Mouse (Mus musculus) olfactory bulb, adult 2 months (tissue): ENCODE measurements at regions not wholly inside any gene's neighbourhood (a gene's known extent, or its start where the extent isn't known, plus 50 kb on each side); places are given as distances from the start of the nearest gene placed in this dataset.

Experiments
- H3K27ac ChIP-seq: fragments of 200-500 bp; 2 replicates; pipeline ENCODE4 v1.5.1; 2012; ENCODE audit warnings: low read depth, low read length; ENCODE audit not compliant: insufficient read depth
- H3K4me1 ChIP-seq: fragments of 200-500 bp; 2 replicates; pipeline ENCODE4 v1.6.1; 2012; ENCODE audit warnings: low read length; ENCODE audit not compliant: control insufficient read depth, insufficient read depth
- H3K4me3 ChIP-seq: fragments of 200-500 bp; 2 replicates; pipeline ENCODE4 v1.5.1; 2012; ENCODE audit warnings: mild to moderate bottlenecking, low read depth, low read length, moderate library complexity; ENCODE audit not compliant: insufficient read depth
- CTCF ChIP-seq: fragments of 200-500 bp; IDR thresholded peaks from 2 replicates; pipeline ENCODE4 v1.5.1; 2012; ENCODE audit warnings: low read depth, mild to moderate bottlenecking, low read length, moderate library complexity; ENCODE audit not compliant: insufficient read depth
- POLR2A ChIP-seq: fragments of 200-500 bp; IDR thresholded peaks from 2 replicates; pipeline ENCODE4 v1.6.1; 2012; ENCODE audit warnings: mild to moderate bottlenecking, low read depth, low read length, moderate library complexity; ENCODE audit not compliant: insufficient read depth
- WGBS: fragments of 180-500 bp; shearing (Covaris S2); methylation state at CpG from one replicate; pipeline ENCODE4 v1.1.7; 2018; 5-methylcytosine and 5-hydroxymethylcytosine counted together

DNA sequence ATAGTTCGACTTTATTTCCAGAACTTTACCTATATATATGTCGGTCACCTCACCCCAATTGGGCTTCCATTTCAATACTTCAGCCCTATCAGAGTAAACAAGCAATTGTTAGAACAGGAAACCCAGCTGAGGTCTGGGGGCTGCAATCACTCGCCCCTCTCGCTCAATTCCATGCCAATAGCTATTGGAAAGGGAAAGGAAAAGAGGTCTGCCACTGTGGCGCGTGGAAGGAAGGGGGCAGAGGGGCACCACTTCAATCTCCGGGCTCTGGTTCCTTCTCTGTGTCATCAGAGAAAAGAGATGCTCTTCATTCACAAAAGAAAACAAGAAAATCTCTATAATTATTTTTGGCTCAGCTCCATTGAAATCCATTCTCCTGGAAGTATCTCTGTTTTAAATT lies 167.1 kb upstream of the Tmem161b start:
- Histone ChIP-seq H3K27ac (peak overlapping the region; percentile 81), H3K4me1 (peaks cover 9% of the 10 kb centered on the region), H3K4me3 (no peak overlapping the region)
- no peak for TF ChIP-seq CTCF
- no peak for TF ChIP-seq POLR2A
- 28% methylated on average over 7 of the region's 7 CpGs for WGBS

DNA sequence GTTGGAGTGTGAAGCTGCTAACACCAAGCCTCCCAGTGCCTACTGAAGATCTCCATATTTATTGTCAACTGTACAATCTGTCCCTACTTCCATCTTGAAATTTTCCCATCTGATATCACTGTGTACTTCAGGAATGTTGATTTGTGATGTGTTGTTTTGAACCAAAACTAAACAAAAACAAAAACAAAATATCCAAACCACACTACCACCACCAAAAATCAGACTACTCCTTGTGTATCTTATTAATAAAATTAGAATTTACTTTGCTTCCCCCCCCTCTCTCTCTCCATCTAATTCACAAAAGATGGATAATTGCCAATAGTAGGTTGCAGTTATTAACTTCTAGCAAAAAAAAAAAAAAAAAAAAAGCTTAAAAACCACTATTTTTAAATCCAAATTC lies 166.5 kb upstream of the Tmem161b start:
- H3K4me3 ChIP-seq = no peak overlapping the region
- no peak for TF ChIP-seq POLR2A
- no peak for TF ChIP-seq CTCF
- H3K27ac ChIP-seq = peak overlapping the region; percentile 83
- H3K4me1 ChIP-seq = peaks cover 12% of the 10 kb centered on the region

DNA sequence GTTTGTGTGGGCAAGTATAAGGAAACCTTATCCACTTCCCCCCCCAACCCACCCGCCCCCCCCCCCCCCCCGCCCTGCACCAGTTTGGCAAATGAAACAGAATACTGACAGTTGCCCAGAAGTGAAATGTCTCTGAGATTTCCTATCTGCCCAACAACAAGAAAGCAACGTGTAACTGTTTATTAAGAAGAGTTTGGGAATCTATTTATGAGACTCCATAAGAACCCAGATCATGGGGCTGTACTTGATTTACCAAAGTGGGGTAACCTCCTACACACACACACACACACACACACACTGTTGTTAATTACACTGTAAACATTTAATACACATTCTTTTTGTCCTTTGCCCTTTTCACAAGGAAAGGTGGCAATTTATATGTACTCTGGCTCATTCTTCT lies 165.6 kb upstream of the Tmem161b start:
- H3K27ac ChIP-seq = no peak overlapping the region
- H3K4me3 ChIP-seq = no peak overlapping the region
- peaks cover 13% of the 10 kb centered on the region for H3K4me1 ChIP-seq
- 3% methylated on average over 3 of the region's 3 CpGs for WGBS
- TF ChIP-seq POLR2A = no peak
- no peak for TF ChIP-seq CTCF

DNA sequence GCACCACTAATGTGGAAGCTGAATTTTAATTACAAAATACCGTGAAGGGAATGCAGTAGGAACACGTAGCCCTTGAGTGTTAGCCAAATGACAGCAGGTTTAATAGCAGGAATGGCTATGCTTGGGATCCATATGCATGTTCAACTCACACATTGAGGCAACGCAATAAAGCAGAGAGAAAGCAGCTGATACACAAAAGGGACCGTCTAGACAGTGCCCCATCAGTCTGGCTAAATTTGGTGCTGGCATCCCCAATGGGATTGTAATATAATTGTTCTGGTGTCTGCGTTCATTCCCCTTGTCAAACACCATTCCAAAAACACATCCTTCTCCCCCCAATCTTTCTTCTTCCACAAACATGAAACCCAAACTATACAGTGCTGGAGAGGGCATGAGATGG lies 165.1 kb upstream of the Tmem161b start:
- TF ChIP-seq POLR2A (no peak), CTCF (no peak)
- WGBS = 10% methylated on average over 5 of the region's 5 CpGs
- Histone ChIP-seq H3K27ac (peak overlapping the region; percentile 100), H3K4me1 (peaks cover 13% of the 10 kb centered on the region), H3K4me3 (no peak overlapping the region)

DNA sequence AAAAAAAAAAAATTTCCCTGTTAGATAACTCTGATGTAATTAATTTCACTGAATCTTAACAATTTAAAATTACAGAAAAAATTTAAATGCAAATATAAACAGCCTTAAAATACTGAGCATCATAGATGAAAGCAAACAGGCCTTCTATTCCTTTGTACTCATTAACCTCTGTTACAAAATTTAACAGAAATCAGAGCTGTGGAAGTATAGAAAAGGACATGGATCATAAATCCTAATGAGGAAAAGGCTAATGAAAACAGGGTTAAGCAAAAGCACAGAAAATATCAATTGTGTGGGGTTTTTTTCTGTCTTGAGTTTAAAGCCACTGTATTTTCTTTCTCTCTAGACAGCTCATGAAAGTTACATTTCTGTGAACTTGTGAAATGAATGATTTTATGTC lies 164.6 kb upstream of the Tmem161b start:
- H3K4me3 ChIP-seq = no peak overlapping the region
- no peak for TF ChIP-seq CTCF
- no peak for TF ChIP-seq POLR2A
- H3K27ac ChIP-seq = peak overlapping the region; percentile 100
- peaks cover 13% of the 10 kb centered on the region for H3K4me1 ChIP-seq

DNA sequence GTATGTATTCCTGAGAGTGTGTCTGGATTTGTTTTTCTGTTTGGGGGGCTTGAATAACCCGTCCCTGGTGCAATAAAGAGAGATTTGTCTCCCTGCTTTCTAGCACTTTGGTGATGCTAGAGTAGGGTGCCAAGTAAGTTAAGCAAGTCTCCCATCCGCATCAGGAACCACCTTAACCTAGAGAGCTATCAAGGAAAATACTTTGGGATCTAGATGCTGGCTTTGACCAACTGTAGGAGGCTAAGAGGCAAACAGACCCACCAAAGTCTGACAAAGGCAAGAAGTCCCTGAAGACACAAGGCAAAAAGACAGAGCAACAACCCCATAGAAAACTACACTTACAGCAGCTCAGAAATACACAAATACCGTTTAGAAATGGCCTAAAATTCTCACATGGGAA lies 163.8 kb upstream of the Tmem161b start:
- WGBS = 15% methylated on average over 3 of the region's 3 CpGs
- peak overlapping the region; percentile 88 for H3K27ac ChIP-seq
- TF ChIP-seq POLR2A (no peak), CTCF (no peak)
- H3K4me3 ChIP-seq = no peak overlapping the region
- H3K4me1 ChIP-seq = peaks cover 13% of the 10 kb centered on the region

DNA sequence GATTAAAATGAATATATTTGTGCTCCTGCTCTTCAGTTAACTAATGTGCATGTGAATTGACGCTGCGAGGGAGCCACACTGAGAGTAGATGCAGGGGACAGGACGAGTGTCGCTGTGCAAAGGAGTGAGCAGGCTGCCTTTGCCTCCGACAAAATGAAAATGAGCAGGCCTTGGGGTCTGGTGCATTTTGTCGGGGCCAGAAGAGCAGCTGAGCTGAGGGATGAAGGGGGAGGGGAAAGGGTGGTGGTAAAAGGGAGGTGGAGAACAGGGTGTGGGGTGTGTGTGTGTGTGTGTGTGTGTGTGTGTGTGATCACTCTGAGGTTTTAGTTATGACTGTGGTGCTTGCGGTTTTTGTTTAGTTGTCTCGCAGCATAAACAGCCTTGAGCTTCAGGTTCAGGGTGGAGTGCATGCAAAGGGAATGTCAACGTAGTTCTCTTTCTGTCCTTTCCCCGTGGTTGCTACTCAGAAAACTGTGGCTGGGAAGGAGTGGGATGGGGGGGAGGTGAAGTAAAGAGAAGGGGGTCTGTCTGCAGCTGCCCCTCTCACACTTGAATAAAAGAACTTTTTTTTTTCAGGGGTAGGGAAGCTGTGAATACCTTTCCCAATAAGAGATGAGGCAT lies 163.0 kb upstream of the Tmem161b start:
- H3K4me3 ChIP-seq = peak overlapping the region; percentile 34
- H3K4me1 ChIP-seq = peaks cover 13% of the 10 kb centered on the region
- TF ChIP-seq POLR2A (no peak), CTCF (no peak)
- H3K27ac ChIP-seq = peak overlapping the region; percentile 99
- 4% methylated on average over 10 of the region's 10 CpGs for WGBS

DNA sequence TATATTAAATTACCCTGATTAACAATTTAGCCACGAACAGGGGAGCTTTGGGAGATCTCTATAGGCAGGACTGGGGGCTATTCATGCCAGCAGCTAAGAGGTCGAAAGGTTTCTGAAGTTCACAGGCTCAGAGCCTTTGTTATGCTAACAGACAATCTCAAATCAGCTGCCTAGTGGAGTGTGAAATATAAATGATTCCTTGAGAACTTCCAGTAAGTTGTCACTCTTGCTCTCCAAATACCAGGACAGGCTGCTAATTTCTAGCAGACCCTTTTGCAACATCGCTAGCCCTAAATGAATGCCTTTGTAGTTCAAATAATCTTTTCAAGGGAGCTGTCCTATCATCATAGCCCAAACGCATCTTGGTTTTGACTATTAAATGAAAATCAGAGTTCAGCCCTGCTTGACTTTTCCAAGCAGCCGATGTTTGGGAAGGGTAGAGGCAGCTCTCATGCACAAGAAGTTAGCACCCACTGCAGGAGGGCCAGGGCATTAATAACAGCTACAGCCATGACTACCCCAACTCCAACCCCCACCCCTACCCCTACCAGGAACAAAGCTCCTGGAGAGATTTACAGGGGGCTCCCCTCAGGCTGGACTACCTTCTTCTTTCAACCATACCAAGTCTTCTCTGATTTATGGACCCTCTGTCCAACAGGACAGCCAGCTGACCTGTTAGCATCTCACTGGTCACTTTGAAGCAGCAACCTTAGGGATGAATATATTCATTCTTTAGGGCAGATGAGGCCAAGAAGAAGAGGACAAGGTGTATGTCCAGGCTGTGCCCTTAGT lies 162.2 kb upstream of the Tmem161b start:
- TF ChIP-seq CTCF (no peak), POLR2A (no peak)
- Histone ChIP-seq H3K4me1 (peaks cover 12% of the 10 kb centered on the region), H3K27ac (peak overlapping the region; percentile 99), H3K4me3 (no peak overlapping the region)
- WGBS = 14% methylated on average over 5 of the region's 5 CpGs

DNA sequence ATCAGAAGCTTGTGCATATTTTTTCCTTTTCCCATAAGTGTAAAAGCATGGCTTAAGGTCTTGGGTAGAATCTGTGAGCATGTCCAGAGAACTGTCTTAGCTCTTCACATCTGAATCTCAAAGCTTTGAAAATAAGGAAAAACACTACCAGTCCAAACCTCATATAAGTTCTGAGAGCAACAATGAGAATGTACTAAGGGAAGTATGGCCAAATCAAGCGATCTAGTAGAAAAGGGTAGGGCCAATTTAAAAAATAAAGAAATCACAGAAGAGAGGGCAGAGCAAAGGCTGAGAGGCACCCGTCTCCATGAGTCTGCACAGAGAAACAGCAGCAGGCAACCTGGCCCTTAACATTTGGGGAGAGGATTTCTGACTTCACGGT lies 161.7 kb upstream of the Tmem161b start:
- peaks cover 10% of the 10 kb centered on the region for H3K4me1 ChIP-seq
- 27% methylated on average over 3 of the region's 3 CpGs for WGBS
- peak overlapping the region; percentile 99 for H3K27ac ChIP-seq
- TF ChIP-seq POLR2A = no peak
- TF ChIP-seq CTCF = no peak
- no peak overlapping the region for H3K4me3 ChIP-seq

DNA sequence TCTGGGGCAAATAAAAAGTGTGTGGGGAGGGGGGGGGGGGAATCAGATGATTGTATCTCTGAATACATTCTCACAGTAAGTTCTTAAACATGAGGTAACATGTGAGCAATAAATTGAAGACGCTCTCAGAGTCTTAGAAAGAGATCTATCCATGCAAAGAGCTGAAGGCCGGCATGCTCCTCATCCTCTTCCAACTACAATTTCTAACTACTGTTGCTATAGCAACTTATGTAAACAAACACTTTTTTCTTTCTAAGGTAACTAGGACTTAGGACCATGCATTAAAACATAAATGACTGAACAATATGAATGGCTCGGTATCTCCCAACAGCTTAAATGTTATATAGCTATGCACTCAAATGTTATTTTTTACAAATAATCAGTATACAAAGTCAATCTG lies 161.2 kb upstream of the Tmem161b start:
- WGBS = 20% methylated on average over 3 of the region's 3 CpGs
- Histone ChIP-seq H3K27ac (peak overlapping the region; percentile 93), H3K4me3 (no peak overlapping the region), H3K4me1 (peaks cover 13% of the 10 kb centered on the region)
- TF ChIP-seq CTCF (no peak), POLR2A (no peak)
